Mouse (Mus musculus): ENCODE results near the gene Zfp663.

DNA sequence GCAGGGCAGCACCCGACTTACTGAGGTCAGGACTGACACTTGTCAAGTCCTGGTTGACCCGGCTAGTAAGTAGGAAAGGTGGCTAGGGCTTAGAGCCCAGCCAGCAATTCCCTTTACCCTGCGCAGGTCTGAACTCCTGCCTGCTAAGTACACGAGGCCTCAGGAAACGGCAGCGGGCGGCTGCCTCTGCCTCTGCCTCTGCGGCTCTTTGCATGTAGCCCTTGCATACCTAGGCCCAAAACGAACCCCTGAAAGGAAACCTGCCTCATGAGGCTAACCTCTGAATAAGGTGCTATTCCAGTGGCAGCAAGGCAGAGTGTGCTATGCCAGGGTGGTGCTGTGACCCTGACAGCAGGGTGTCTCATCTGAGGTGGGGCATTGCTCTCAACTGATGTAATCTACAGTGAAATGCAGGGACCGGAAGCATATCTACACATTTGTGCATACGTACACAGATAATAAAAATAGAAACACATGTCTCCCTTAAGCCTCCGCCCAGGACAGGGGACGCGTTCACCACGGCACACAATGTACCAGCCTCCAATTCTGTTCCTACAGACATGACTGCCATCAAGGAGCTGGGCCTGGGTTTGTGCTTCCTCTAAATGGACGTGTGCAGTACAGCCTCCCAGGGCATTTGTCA is 50.8 kb downstream of the Zfp663 start:
- no peak for TF ChIP-seq CTCF (IDR thresholded peaks at IDR 0.05; ENCODE audit: low read depth)
- no peak for TF ChIP-seq EP300 (IDR thresholded peaks at IDR 0.05; ENCODE audit: low read depth)

All from liver, embryonic 14.5 days (tissue).